Mouse (Mus musculus) cerebellum, adult 11-12 months (tissue): ENCODE results near the gene Scfd2.
A peak's percentile ranks its signal among the peaks of the same experiment; 100 is the strongest.

Experiments used
- DNase-seq: peaks from one replicate; pipeline ENCODE4 v3.0.0; 2022

Gene Scfd2

GRCm38 (mm10) chr5:74531630-74532280, at the start of gene Scfd2:
Scfd2 (minus strand) TSS chr5:74531759.
- peak; percentile 95 for DNase-seq

- DNase-seq: no peak
Observed at GRCm38 (mm10) chr5:74571767-74572166, 40.2 kb upstream of the Scfd2 start.

- DNase-seq: no peak
Observed at GRCm38 (mm10) chr5:74561151-74561550, 29.6 kb upstream of the Scfd2 start.

- DNase-seq: no peak
Observed at GRCm38 (mm10) chr5:74549566-74549965, 18.0 kb upstream of the Scfd2 start.

GRCm38 (mm10) chr5:74545606-74546005, 14.0 kb upstream of the Scfd2 start:
- no peak for DNase-seq

- no peak for DNase-seq
Observed at GRCm38 (mm10) chr5:74536180-74536947, 4.8 kb upstream of the Scfd2 start.

- DNase-seq: peak; percentile 91
Observed at GRCm38 (mm10) chr5:74535240-74536021, 3.9 kb upstream of the Scfd2 start, which contains the start of gene Fip1l1. Fip1l1 (plus strand) TSS chr5:74535449.

- peak; percentile 14 for DNase-seq
Observed at GRCm38 (mm10) chr5:74530785-74531184, 774 bp downstream of the Scfd2 start.

GRCm38 (mm10) chr5:74527025-74527424, 4.5 kb downstream of the Scfd2 start:
- no peak for DNase-seq

- peak; percentile 54 for DNase-seq
Observed at GRCm38 (mm10) chr5:74511686-74512085, 19.9 kb downstream of the Scfd2 start.

- no peak for DNase-seq
Observed at GRCm38 (mm10) chr5:74492705-74493104, 38.9 kb downstream of the Scfd2 start.

GRCm38 (mm10) chr5:74484646-74485045, 46.9 kb downstream of the Scfd2 start:
- DNase-seq: no peak

- DNase-seq: no peak
Observed at GRCm38 (mm10) chr5:74482633-74483032, 48.9 kb downstream of the Scfd2 start.

- DNase-seq: no peak
Observed at GRCm38 (mm10) chr5:74482034-74482433, 49.5 kb downstream of the Scfd2 start.

- DNase-seq: no peak
Observed at GRCm38 (mm10) chr5:74480409-74480808, 51.1 kb downstream of the Scfd2 start.

- no peak for DNase-seq
Observed at GRCm38 (mm10) chr5:74479947-74480346, 51.6 kb downstream of the Scfd2 start.

- no peak for DNase-seq
Observed at GRCm38 (mm10) chr5:74479157-74479556, 52.4 kb downstream of the Scfd2 start.

GRCm38 (mm10) chr5:74476551-74476950, 55.0 kb downstream of the Scfd2 start:
- no peak for DNase-seq

GRCm38 (mm10) chr5:74473117-74473516, 58.4 kb downstream of the Scfd2 start:
- DNase-seq: no peak

GRCm38 (mm10) chr5:74470819-74471218, 60.7 kb downstream of the Scfd2 start:
- DNase-seq: no peak

- no peak for DNase-seq
Observed at GRCm38 (mm10) chr5:74469620-74470019, 61.9 kb downstream of the Scfd2 start.

GRCm38 (mm10) chr5:74467753-74468152, 63.8 kb downstream of the Scfd2 start:
- no peak for DNase-seq

GRCm38 (mm10) chr5:74456759-74457158, 74.8 kb downstream of the Scfd2 start:
- no peak for DNase-seq
